Mouse (Mus musculus) liver, postnatal 0 days (tissue): Measurements from ENCODE around the gene Ifnz.
"Not testable (repeated sequence)": the region's sequence is repeated elsewhere in the genome, so short reads cannot be mapped to it uniquely, and the experiment has no call there.

Experiments
- CTCF ChIP-seq: sonication (generic); IDR thresholded peaks from 2 replicates; pipeline ENCODE4 v1.5.1; 2016; ENCODE audit warnings: antibody characterized with exemption, low read depth
- EP300 ChIP-seq: IDR thresholded peaks from 2 replicates; pipeline ENCODE4 v1.6.1; 2016; ENCODE audit warnings: antibody characterized with exemption, low read depth, mild to moderate bottlenecking

DNA sequence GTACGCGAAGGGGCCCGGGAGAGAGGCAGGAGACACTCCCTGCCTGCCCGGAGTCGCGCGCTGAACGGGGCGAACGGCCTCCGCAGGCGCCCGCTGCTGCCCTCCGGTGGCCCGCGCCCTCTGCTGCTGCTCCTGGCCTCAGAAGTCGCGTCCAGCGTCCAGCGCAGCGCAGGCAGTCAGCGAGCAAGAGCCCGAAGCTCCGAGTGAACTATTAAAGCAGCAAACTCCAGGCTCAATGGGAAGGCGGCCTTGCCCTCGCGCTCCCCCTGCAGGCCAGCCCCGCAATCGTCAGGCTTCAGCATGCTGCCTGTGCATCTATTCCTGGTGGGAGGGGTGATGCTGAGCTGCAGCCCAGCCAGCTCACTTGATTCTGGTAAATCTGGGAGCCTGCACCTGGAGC is 5.3 kb upstream of the Ifnz start, which contains the start of gene Gm13289:
- TF ChIP-seq CTCF, EP300: not testable (repeated sequence)
